Mouse (Mus musculus) thymus, adult 2 months (tissue): ENCODE measurements around the gene Mthfd1l.

Experiments used
- CTCF ChIP-seq: fragments of 200-500 bp; IDR thresholded peaks from 2 replicates; pipeline ENCODE4 v1.5.1; 2012; ENCODE audit warnings: mild to moderate bottlenecking, control low read depth, low read length, moderate library complexity, borderline replicate concordance; ENCODE audit not compliant: control insufficient read depth, poor library complexity, insufficient read depth; ENCODE audit errors: extremely low read depth
- POLR2A ChIP-seq: fragments of 200-500 bp; IDR thresholded peaks from 2 replicates; pipeline ENCODE4 v1.6.1; 2012; ENCODE audit warnings: mild to moderate bottlenecking, low read length, control low read depth, moderate library complexity; ENCODE audit not compliant: control insufficient read depth, poor library complexity, insufficient read depth; ENCODE audit errors: extremely low read depth

DNA sequence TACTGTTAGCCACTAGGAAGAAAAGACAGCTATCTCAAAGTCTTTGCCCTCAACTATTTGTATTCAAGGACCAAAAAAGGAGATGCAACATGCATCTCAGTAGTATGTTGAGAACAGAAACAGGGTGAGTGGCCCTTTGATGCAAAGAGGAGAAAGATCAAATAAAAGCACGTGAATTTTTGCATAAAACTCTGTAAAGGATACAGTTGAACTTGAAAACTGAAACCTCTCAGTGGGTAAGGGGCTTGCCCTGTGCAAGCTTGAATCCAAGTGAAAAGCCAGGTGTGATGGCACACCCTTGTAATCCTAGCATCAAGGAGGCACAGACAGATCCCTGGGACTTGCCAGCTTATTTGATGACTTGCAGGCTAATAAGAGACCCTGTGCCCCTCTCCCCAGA is 151.2 kb downstream of the Mthfd1l start:
- TF ChIP-seq POLR2A (no peak), CTCF (no peak)
